Mouse (Mus musculus) embryonic facial prominence, embryonic 15.5 days (tissue): ENCODE results near the gene Fam19a1. TPM values are rescaled to one million over a fixed set of nuclear protein-coding genes. Genes with fewer than 3 reads are reported as not detected.

ENCODE experiments used
- ATAC-seq: fragments of 200-750 bp; cut with Nextera tagmentation; 2 replicates; pipeline ENCODE4 v1.8.0; 2017; ENCODE audit warnings: low read depth, moderate TSS enrichment; ENCODE audit not compliant: insufficient number of reproducible peaks, low FRiP score, low TSS enrichment
- H3K27ac ChIP-seq: fragments of 300-500 bp; sonication (generic); replicated peaks from 2 replicates; pipeline ENCODE4 v1.5.1; 2015; ENCODE audit warnings: mild to moderate bottlenecking, inconsistent platforms
- H3K27me3 ChIP-seq: fragments of 300-500 bp; sonication (generic); 2 replicates; pipeline ENCODE4 v1.6.1; 2015; ENCODE audit warnings: inconsistent platforms
- H3K36me3 ChIP-seq: fragments of 300-500 bp; sonication (generic); 2 replicates; pipeline ENCODE4 v1.6.1; 2015; ENCODE audit warnings: mild to moderate bottlenecking, inconsistent platforms
- H3K4me1 ChIP-seq: fragments of 300-500 bp; sonication (generic); 2 replicates; pipeline ENCODE4 v1.6.1; 2015; ENCODE audit warnings: inconsistent platforms
- H3K4me2 ChIP-seq: fragments of 300-500 bp; sonication (generic); replicated peaks from 2 replicates; pipeline ENCODE4 v1.6.1; 2015; ENCODE audit warnings: mild to moderate bottlenecking, inconsistent platforms
- H3K4me3 ChIP-seq: fragments of 300-500 bp; sonication (generic); replicated peaks from 2 replicates; pipeline ENCODE4 v1.5.1; 2015; ENCODE audit warnings: mild to moderate bottlenecking, inconsistent platforms
- H3K9ac ChIP-seq: fragments of 300-500 bp; sonication (generic); 2 replicates; pipeline ENCODE4 v1.6.1; 2015; ENCODE audit warnings: inconsistent platforms
- H3K9me3 ChIP-seq: fragments of 300-500 bp; sonication (generic); replicated peaks from 2 replicates; pipeline ENCODE4 v1.6.1; 2016; ENCODE audit warnings: inconsistent platforms
- WGBS: fragments of 180-500 bp; shearing (Covaris S2); methylation state at CpG from one replicate; pipeline ENCODE4 v1.1.7; 2015; 5-methylcytosine and 5-hydroxymethylcytosine counted together
- polyA plus RNA-seq: library from polyadenylated mRNA; unstranded; fragments of >200 nt; fragmentation: Nextera tagmentation; extraction: Ambion mirVana; gene quantifications from 2 replicates; pipeline ENCODE4 v1.2.1, GENCODE M21; 2015

Gene Fam19a1
- polyA plus RNA-seq, 1 experiment from 2014 or later = 2.3 TPM

- 57% methylated on average over 3 of the region's 3 CpGs for WGBS
- ATAC-seq = no peak
These were observed 324.9 kb downstream of the Fam19a1 start for GRCm38 (mm10) chr6:96437814-96438213.

GRCm38 (mm10) chr6:96439419-96439818 lies 326.5 kb downstream of the Fam19a1 start:
- H3K4me2 ChIP-seq = no peak overlapping the region
- no peaks in the 10 kb centered on the region for H3K4me1 ChIP-seq
- no peak overlapping the region for H3K9ac ChIP-seq

More at GRCm38 (mm10) chr6:96437814-96438213, 324.9 kb downstream of the Fam19a1 start:
- Histone ChIP-seq H3K36me3 (no peaks in the 10 kb centered on the region), H3K9me3 (no peaks in the 10 kb centered on the region), H3K27ac (no peak overlapping the region), H3K4me3 (no peak overlapping the region), H3K9ac (no peak overlapping the region), H3K4me1 (no peaks in the 10 kb centered on the region), H3K4me2 (no peak overlapping the region), H3K27me3 (no peaks in the 10 kb centered on the region)

GRCm38 (mm10) chr6:96441971-96442370 lies 329.0 kb downstream of the Fam19a1 start:
- H3K27ac ChIP-seq = no peak overlapping the region
- H3K4me2 ChIP-seq = no peak overlapping the region
- no peaks in the 10 kb centered on the region for H3K9me3 ChIP-seq
- WGBS = 88% methylated on average over 3 of the region's 3 CpGs
- H3K4me1 ChIP-seq = no peaks in the 10 kb centered on the region
- no peaks in the 10 kb centered on the region for H3K27me3 ChIP-seq
- H3K9ac ChIP-seq = no peak overlapping the region
- no peak for ATAC-seq
- no peak overlapping the region for H3K4me3 ChIP-seq
- H3K36me3 ChIP-seq = no peaks in the 10 kb centered on the region

More at GRCm38 (mm10) chr6:96439419-96439818, 326.5 kb downstream of the Fam19a1 start:
- H3K27ac ChIP-seq = no peak overlapping the region
- WGBS = 75% methylated on average over 2 of the region's 2 CpGs
- no peaks in the 10 kb centered on the region for H3K9me3 ChIP-seq
- H3K36me3 ChIP-seq = no peaks in the 10 kb centered on the region
- no peaks in the 10 kb centered on the region for H3K27me3 ChIP-seq
- no peak overlapping the region for H3K4me3 ChIP-seq
- ATAC-seq = no peak

- Histone ChIP-seq H3K27ac (no peak overlapping the region), H3K36me3 (no peaks in the 10 kb centered on the region), H3K4me1 (no peaks in the 10 kb centered on the region), H3K9me3 (no peaks in the 10 kb centered on the region), H3K4me3 (no peak overlapping the region), H3K9ac (no peak overlapping the region), H3K27me3 (no peaks in the 10 kb centered on the region), H3K4me2 (no peak overlapping the region)
- 76% methylated on average over 4 of the region's 4 CpGs for WGBS
- no peak for ATAC-seq
These were observed 334.5 kb downstream of the Fam19a1 start for GRCm38 (mm10) chr6:96447466-96447865.

- Histone ChIP-seq H3K27ac (no peak overlapping the region), H3K4me3 (no peak overlapping the region), H3K9me3 (no peaks in the 10 kb centered on the region), H3K36me3 (no peaks in the 10 kb centered on the region), H3K27me3 (no peaks in the 10 kb centered on the region), H3K4me1 (no peaks in the 10 kb centered on the region), H3K4me2 (no peak overlapping the region), H3K9ac (no peak overlapping the region)
- ATAC-seq = no peak
- WGBS = 62% methylated on average over 1 of the region's 1 CpGs
These were observed 343.3 kb downstream of the Fam19a1 start for GRCm38 (mm10) chr6:96456266-96456665.

GRCm38 (mm10) chr6:96457590-96458259 lies 344.8 kb downstream of the Fam19a1 start:
- ATAC-seq = no peak
- H3K27me3 ChIP-seq = no peaks in the 10 kb centered on the region
- H3K4me3 ChIP-seq = no peak overlapping the region
- H3K4me2 ChIP-seq = no peak overlapping the region
- no peak overlapping the region for H3K27ac ChIP-seq
- no peak overlapping the region for H3K9ac ChIP-seq
- H3K9me3 ChIP-seq = no peaks in the 10 kb centered on the region
- 55% methylated on average over 6 of the region's 6 CpGs for WGBS
- H3K4me1 ChIP-seq = no peaks in the 10 kb centered on the region
- H3K36me3 ChIP-seq = no peaks in the 10 kb centered on the region

- Histone ChIP-seq H3K4me1 (no peaks in the 10 kb centered on the region), H3K27ac (no peak overlapping the region), H3K9ac (no peak overlapping the region), H3K4me3 (no peak overlapping the region), H3K9me3 (no peaks in the 10 kb centered on the region), H3K36me3 (no peaks in the 10 kb centered on the region), H3K4me2 (no peak overlapping the region), H3K27me3 (no peaks in the 10 kb centered on the region)
- no peak for ATAC-seq
- WGBS = 55% methylated on average over 4 of the region's 4 CpGs
These were observed 346.1 kb downstream of the Fam19a1 start for GRCm38 (mm10) chr6:96459041-96459440.

- no peak for ATAC-seq
- WGBS = 42% methylated on average over 5 of the region's 5 CpGs
- no peak overlapping the region for H3K4me2 ChIP-seq
- no peak overlapping the region for H3K9ac ChIP-seq
- no peak overlapping the region for H3K4me3 ChIP-seq
- no peak overlapping the region for H3K27ac ChIP-seq
- no peaks in the 10 kb centered on the region for H3K27me3 ChIP-seq
- H3K9me3 ChIP-seq = no peaks in the 10 kb centered on the region
- no peaks in the 10 kb centered on the region for H3K4me1 ChIP-seq
- no peaks in the 10 kb centered on the region for H3K36me3 ChIP-seq
These were observed 386.5 kb downstream of the Fam19a1 start for GRCm38 (mm10) chr6:96499464-96499863.

- WGBS = 74% methylated on average over 2 of the region's 2 CpGs
- Histone ChIP-seq H3K27ac (no peak overlapping the region), H3K9me3 (no peaks in the 10 kb centered on the region), H3K4me2 (no peak overlapping the region), H3K27me3 (no peaks in the 10 kb centered on the region), H3K36me3 (no peaks in the 10 kb centered on the region), H3K4me1 (no peaks in the 10 kb centered on the region), H3K4me3 (no peak overlapping the region), H3K9ac (no peak overlapping the region)
- ATAC-seq = no peak
These were observed 428.6 kb downstream of the Fam19a1 start for GRCm38 (mm10) chr6:96541600-96541999.

GRCm38 (mm10) chr6:96544832-96545231 lies 431.9 kb downstream of the Fam19a1 start:
- Histone ChIP-seq H3K27me3 (no peaks in the 10 kb centered on the region), H3K4me2 (no peak overlapping the region), H3K9ac (no peak overlapping the region), H3K4me3 (no peak overlapping the region), H3K4me1 (no peaks in the 10 kb centered on the region), H3K36me3 (no peaks in the 10 kb centered on the region), H3K9me3 (no peaks in the 10 kb centered on the region), H3K27ac (no peak overlapping the region)
- WGBS = 20% methylated on average over 3 of the region's 3 CpGs
- no peak for ATAC-seq

- H3K27me3 ChIP-seq = no peaks in the 10 kb centered on the region
- H3K9ac ChIP-seq = no peak overlapping the region
- H3K4me2 ChIP-seq = no peak overlapping the region
- WGBS = 96% methylated on average over 4 of the region's 4 CpGs
- no peak overlapping the region for H3K27ac ChIP-seq
- no peaks in the 10 kb centered on the region for H3K9me3 ChIP-seq
- H3K36me3 ChIP-seq = no peaks in the 10 kb centered on the region
- no peaks in the 10 kb centered on the region for H3K4me1 ChIP-seq
- no peak for ATAC-seq
- no peak overlapping the region for H3K4me3 ChIP-seq
These were observed 437.5 kb downstream of the Fam19a1 start for GRCm38 (mm10) chr6:96550431-96550830.

GRCm38 (mm10) chr6:96578649-96579048 lies 465.7 kb downstream of the Fam19a1 start:
- Histone ChIP-seq H3K27ac (no peak overlapping the region), H3K27me3 (no peaks in the 10 kb centered on the region)
- 74% methylated on average over 5 of the region's 5 CpGs for WGBS

More at GRCm38 (mm10) chr6:96578649-96579048, 465.7 kb downstream of the Fam19a1 start:
- H3K9ac ChIP-seq = no peak overlapping the region
- ATAC-seq = no peak
- no peak overlapping the region for H3K4me3 ChIP-seq
- no peaks in the 10 kb centered on the region for H3K9me3 ChIP-seq
- no peaks in the 10 kb centered on the region for H3K4me1 ChIP-seq
- H3K4me2 ChIP-seq = no peak overlapping the region
- no peaks in the 10 kb centered on the region for H3K36me3 ChIP-seq
